Mouse (Mus musculus): ENCODE measurements around the gene Col25a1.

Gene Col25a1

DNA sequence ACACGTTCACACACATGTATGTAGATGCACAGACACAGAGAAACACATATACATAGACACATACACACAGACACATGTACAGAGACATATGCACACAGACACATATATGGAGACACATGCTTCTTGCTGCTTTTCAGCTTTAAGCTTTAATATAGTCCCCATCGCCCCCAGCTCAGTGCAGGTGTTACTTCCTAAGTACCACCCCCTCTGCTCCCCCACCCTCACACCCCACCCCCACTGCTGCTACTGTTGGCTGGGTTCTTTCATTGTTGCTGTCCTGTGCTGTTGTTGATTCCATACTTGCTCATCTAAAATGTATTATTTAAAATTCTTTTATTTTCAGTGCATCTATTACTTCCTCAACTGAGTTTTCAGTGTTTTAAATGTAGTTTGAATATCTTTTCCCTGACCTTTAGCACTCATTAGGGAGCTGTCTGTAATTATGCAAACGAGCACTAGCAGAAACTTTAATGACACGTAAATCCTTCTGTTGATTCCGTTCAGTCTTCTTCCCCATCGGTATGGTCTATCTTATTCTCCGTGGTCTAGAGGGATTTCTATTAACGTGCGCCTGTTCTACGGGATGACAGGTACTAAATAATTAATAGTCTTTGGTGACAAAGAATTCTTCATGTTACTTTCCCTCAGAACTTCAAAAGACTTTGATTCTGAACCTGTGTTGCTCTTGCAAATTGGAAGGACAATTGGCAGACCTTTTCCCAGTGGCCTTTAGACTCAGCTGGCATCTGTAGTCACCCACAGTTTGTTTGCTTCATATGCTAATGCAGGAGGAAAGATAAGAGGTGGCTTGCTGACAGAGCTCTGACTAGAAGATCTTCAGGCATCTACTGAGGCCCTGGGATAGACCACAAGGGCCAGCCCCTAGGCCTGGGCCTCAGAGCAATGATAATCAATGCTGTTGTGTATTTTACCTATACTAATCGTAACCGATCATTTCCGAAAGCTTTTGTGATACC, 196.0 kb downstream of the Col25a1 start:
- no peak for DNase-seq (ENCODE audit: low spot score)

DNA sequence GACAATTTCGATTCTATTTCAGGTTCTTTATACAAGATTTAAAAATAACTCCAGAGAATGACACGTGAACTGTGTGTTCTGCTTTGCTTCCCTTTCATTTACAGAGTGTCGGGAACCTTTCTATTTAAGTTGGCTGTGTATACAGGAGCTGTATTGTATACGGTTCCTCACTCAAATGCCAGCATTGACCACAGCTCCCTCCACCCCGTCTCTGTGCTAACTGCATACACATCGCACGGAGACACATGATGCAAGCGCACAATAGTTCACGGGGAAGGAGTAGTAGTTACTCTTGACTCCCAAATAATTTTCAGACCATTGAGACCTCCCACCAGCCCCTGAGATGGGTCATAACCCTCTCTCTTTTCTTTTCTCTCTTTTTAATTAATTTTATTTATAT, 197.6 kb downstream of the Col25a1 start:
- no peak for DNase-seq (ENCODE audit: low spot score)

GRCm38 (mm10) chr3:130329833-130330555, 198.7 kb downstream of the Col25a1 start:
- DNase-seq (ENCODE audit: low spot score) = no peak

DNA sequence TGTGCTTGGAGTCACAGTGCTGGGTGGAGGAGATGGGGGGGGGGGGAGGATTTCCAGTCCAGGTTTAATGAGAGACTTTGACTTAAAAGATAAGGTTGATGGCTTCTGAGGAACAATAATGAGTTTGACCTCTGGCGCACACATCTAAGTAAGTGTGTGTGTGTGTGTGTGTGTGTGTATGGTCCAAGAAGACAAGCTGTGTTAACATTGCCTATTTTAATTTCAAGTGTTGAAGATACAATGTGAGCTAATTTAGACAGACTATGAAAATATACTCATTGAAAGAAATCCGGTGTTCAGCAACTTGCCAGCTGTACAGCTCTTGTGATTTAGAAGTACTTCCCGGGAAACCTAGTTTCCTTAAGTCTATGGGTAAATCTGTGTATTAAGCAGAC, 199.3 kb downstream of the Col25a1 start:
- DNase-seq (ENCODE audit: low spot score) = no peak

- no peak for DNase-seq (ENCODE audit: low spot score)
Measured at GRCm38 (mm10) chr3:130332347-130332913, 201.1 kb downstream of the Col25a1 start.

GRCm38 (mm10) chr3:130337857-130338256, 206.6 kb downstream of the Col25a1 start:
- peak; percentile 18 for DNase-seq (ENCODE audit: low spot score)

DNA sequence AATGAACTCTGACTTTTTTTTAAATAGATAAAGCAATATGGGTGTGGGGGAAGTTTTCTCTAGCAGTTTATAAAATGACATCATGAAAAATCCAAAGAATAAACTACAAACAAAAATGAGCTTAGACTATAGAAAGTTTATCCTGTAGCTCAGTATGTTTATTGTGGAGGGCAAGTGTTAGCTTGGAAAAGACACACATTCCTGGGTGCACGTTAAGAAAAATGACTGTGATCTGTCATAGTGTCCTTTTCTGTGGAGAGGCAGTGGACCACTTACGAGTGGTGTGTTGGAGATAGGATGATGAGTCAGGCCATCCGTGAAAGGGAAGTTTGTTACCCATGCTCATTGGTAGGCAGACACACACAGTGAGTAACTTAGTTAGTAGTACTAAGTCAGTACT, 207.1 kb downstream of the Col25a1 start:
- no peak for DNase-seq (ENCODE audit: low spot score)

DNA sequence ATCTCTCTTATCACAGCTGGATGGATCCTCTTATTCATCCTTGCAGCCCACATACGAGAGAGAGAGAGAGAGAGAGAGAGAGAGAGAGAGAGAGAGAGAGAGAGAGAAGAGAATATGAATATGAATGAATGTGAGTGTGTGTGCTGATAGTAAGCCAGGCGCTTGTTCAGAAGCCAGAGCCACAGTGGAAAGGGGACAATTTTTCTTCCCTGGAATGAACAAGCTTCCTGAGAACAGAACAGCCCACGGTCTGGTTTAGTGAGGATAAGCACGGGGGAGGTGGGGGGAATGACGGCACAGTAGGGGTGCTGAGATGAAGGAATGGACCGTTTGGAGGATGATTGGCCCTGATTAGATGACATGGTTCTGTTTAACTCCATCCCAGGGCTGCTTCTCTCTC, 218.9 kb downstream of the Col25a1 start:
- DNase-seq (ENCODE audit: low spot score) = no peak

DNA sequence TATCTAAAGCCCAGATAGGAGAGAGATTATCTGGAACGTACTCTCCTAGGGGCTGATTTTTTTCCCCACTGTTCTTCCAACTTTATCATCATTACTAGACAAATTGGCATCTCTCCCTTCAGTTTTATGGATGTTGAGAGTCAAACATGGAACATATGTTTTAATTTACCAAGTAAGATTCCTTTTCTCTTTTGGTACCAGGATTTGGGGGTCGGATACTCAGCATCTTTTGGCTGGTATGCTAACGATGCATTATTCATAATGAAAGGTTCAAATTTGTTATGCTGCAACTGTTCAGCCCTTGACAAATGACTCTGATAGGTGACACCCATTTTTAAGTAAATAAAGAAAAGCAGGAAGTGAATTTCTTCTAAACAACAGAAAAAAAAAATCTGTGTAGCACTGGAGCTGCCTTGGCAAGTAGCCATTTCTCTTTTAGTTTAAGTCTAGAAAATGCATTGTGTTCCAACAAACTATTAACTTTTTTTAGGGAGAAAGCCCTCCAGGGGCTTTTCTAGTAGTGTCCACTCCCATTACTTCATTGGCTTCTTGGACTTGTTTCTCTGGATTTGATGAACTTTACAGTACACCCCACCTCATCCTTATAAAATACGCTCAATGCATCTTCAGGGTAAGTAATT, 223.2 kb downstream of the Col25a1 start:
- DNase-seq (ENCODE audit: low spot score) = no peak

GRCm38 (mm10) chr3:130356575-130357173, 225.4 kb downstream of the Col25a1 start:
- peak; percentile 16 for DNase-seq (ENCODE audit: low spot score)

DNA sequence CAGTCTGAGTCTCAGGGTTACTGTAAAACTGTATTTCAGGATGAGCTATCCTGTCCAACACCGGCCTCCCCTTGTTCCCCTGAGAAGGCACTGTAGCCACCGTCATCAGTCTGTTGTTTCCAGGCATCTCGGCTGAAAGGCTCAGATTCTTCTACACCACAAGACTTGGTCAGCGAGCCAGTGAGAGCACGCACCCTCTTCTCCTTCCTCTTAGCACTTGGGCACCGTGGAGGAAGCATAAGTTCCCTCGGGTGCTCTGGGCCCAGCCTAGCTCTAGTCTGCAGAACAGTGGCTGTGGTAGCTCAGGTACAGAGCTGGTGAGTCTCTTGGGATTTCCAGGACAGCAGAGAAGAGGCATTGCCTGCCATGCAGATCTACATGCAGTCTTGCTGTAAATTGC, 229.5 kb downstream of the Col25a1 start:
- DNase-seq (ENCODE audit: low spot score) = no peak

DNA sequence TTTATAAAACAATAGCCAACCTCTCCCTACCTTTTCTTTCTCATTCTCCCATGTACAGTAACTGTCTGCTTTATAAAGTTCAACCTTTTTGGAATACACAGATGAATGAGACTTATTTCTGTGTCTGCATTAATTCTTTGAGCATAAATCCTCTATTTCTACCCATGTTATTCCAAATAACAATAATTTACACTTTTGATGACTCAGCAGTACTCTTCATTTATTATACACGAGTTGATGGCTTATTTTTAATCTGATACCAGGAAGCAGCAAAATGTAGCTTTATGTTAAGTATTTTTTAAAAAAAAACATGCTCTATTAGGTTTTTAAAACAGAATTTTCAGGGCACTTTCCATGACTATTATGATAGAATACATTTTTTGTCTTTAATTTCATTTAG, 230.6 kb downstream of the Col25a1 start:
- DNase-seq (ENCODE audit: low spot score) = no peak

- no peak for DNase-seq (ENCODE audit: low spot score)
Measured at GRCm38 (mm10) chr3:130362797-130363367, 231.6 kb downstream of the Col25a1 start.

- DNase-seq (ENCODE audit: low spot score) = no peak
Measured at GRCm38 (mm10) chr3:130366917-130367610, 235.8 kb downstream of the Col25a1 start.

DNA sequence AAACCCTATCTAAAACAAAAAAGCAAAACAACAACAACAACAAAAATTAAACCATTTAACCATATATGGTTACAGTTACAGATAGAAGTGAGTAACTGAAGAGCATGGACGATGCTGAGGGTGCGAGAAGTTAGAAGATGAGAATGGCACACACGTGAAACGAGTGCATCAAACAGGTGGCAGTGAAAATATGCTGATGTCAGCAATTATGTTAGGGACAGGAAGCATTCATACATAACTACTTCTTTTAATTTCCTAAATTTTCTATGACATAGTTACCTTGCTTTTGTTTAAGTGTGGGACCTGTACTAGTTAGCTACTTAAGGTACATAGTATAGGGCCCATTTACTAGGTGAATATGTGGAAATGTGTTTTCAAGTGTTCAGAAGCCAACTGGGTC, 237.1 kb downstream of the Col25a1 start:
- DNase-seq (ENCODE audit: low spot score) = no peak

- no peak for DNase-seq (ENCODE audit: low spot score)
Measured at GRCm38 (mm10) chr3:130369113-130369512, 237.8 kb downstream of the Col25a1 start.

- no peak for DNase-seq (ENCODE audit: low spot score)
Measured at GRCm38 (mm10) chr3:130370167-130370566, 238.9 kb downstream of the Col25a1 start.

GRCm38 (mm10) chr3:130373145-130373544, 241.8 kb downstream of the Col25a1 start:
- DNase-seq (ENCODE audit: low spot score) = no peak

DNA sequence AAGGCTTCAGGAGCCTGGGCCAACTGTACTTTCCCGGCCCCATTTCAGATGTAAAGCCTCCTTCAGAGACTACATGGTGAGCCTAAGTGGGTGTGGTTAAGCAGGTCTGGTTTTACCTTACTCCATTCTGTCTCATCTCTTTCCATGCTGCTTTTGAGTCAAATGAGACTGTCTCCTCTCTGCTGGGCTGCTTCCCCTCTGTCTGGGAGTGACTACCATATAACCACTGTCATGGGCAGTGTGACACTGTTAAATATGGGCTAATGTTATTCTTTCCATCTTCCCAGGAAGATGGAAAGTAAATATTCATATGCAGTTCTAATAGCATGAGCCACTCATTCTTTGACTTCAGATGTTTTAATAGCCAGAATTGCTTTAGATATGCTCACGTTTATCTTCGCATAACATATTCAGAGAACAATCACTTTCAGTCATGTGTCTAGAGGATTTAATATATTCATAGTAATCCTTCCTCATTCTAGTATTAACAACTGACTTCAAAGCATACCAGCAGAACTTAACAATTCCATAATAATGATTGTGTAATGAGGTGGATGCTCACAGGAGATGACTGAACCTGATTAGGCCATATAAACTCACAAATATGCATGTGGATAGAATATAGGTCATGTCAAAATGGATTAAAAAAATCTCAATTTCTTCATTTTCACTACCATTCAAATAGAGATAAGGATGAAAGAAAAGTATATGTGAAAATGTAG, 243.5 kb downstream of the Col25a1 start:
- no peak for DNase-seq (ENCODE audit: low spot score)

DNA sequence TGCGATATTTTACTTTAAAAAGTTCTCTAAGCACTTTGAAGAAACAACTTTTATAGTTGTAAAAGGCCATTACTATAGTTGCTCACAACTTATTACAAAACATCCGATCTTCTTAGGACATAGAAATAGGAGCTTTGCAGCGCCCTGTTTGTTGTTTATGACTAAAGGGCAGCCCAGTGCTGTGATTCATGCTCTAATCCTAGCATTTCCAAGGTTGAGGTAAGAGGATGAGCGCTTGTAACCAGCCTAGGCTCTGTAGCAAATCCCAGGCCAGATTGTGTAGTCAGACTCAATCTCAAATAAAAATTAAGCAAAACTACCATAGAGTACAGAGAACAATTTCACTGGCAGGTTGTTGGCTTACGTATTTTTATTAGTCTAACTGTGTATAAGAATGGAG, 246.5 kb downstream of the Col25a1 start:
- no peak for DNase-seq (ENCODE audit: low spot score)
